Mouse (Mus musculus): ENCODE results near the gene Jup. TPM values are rescaled to one million over a fixed set of nuclear protein-coding genes. Genes with fewer than 3 reads are reported as not detected.

Gene Jup
- polyA plus RNA-seq, 1 experiment = 15.0 TPM

- no peak overlapping the region for H3K4me3 ChIP-seq (ENCODE audit: insufficient read depth, low read length)
- no peak for TF ChIP-seq CTCF (IDR thresholded peaks at IDR 0.05; ENCODE audit: low read depth, low read length)
- no peak for TF ChIP-seq POLR2A (IDR thresholded peaks at IDR 0.05; ENCODE audit: borderline replicate concordance, low read depth, low read length)
These were observed 29.3 kb upstream of the Jup start for GRCm38 (mm10) chr11:100426820-100427219.

GRCm38 (mm10) chr11:100425851-100426250, 28.3 kb upstream of the Jup start:
- Histone ChIP-seq H3K4me3 (ENCODE audit: insufficient read depth, low read length) (no peak overlapping the region), H3K4me1 (ENCODE audit: control insufficient read depth, insufficient read depth, low read length) (peaks cover 4% of the 10 kb centered on the region), H3K27ac (ENCODE audit: insufficient read depth, low read depth, low read length) (no peak overlapping the region)
- TF ChIP-seq CTCF (IDR thresholded peaks at IDR 0.05; ENCODE audit: low read depth, low read length) (no peak), POLR2A (IDR thresholded peaks at IDR 0.05; ENCODE audit: borderline replicate concordance, low read depth, low read length) (no peak)

More at GRCm38 (mm10) chr11:100426820-100427219, 29.3 kb upstream of the Jup start:
- Histone ChIP-seq H3K4me1 (ENCODE audit: control insufficient read depth, insufficient read depth, low read length) (peaks cover 4% of the 10 kb centered on the region), H3K27ac (ENCODE audit: insufficient read depth, low read depth, low read length) (no peak overlapping the region)

DNA sequence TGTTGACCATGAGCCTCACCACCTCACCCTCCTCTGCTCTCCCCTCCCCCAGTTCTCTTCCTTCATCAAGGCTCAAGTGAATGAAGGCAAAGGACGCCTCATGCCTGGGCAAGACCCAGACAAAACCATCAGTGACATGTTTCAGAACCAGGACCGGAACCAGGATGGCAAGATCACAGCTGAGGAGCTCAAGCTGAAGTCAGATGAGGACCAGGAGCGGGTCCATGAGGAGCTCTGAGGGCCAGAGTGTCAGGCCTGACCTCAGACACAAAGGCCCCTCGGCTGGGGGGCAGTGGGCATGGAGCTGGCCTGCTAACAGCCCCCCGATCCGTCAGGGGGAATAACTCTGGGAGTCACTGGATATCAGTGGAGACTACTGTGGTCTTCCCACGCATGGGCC, 26.3 kb upstream of the Jup start:
- H3K4me3 ChIP-seq (ENCODE audit: insufficient read depth, low read length) = no peak overlapping the region
- TF ChIP-seq CTCF (IDR thresholded peaks at IDR 0.05; ENCODE audit: low read depth, low read length) (no peak), POLR2A (IDR thresholded peaks at IDR 0.05; ENCODE audit: borderline replicate concordance, low read depth, low read length) (no peak)
- peaks cover 4% of the 10 kb centered on the region for H3K4me1 ChIP-seq (ENCODE audit: control insufficient read depth, insufficient read depth, low read length)
- no peak overlapping the region for H3K27ac ChIP-seq (ENCODE audit: insufficient read depth, low read depth, low read length)

DNA sequence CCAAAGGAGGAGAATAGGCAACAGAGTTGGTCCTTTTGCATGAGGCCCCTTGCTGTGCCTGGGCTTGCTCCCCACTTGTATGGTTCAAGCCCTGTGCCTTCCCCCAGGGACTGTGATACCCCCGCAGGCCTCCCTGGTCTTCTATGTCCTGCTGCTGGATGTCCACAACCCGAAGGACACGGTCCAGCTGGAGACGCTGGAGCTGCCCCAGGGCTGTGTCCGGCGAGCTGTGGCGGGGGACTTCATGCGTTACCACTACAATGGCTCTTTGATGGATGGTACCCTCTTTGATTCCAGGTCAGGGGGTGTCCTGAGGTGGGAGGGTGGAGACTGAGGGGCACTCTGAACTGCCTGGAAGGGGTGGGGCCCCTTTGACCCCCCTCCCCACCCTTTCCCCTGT, 24.0 kb upstream of the Jup start:
- TF ChIP-seq CTCF (IDR thresholded peaks at IDR 0.05; ENCODE audit: low read depth, low read length) (no peak), POLR2A (IDR thresholded peaks at IDR 0.05; ENCODE audit: borderline replicate concordance, low read depth, low read length) (no peak)
- H3K4me3 ChIP-seq (ENCODE audit: insufficient read depth, low read length) = no peak overlapping the region
- no peak overlapping the region for H3K27ac ChIP-seq (ENCODE audit: insufficient read depth, low read depth, low read length)
- H3K4me1 ChIP-seq (ENCODE audit: control insufficient read depth, insufficient read depth, low read length) = no peaks in the 10 kb centered on the region; the same call in 1 of the 2 replicates

- Histone ChIP-seq H3K4me1 (ENCODE audit: control insufficient read depth, insufficient read depth, low read length) (no peaks in the 10 kb centered on the region), H3K4me3 (ENCODE audit: insufficient read depth, low read length) (peak within 1 kb of the TSS; percentile 56), H3K27ac (ENCODE audit: insufficient read depth, low read depth, low read length) (no peak within 1 kb of the TSS)
- no peak for TF ChIP-seq POLR2A (IDR thresholded peaks at IDR 0.05; ENCODE audit: borderline replicate concordance, low read depth, low read length)
- TF ChIP-seq CTCF (IDR thresholded peaks at IDR 0.05; ENCODE audit: low read depth, low read length) = no peak
These were observed 17.6 kb upstream of the Jup start, which contains the start of gene Fkbp10 for GRCm38 (mm10) chr11:100414914-100415822. Gene Fkbp10, plus strand, starts transcription at chr11:100415697.

DNA sequence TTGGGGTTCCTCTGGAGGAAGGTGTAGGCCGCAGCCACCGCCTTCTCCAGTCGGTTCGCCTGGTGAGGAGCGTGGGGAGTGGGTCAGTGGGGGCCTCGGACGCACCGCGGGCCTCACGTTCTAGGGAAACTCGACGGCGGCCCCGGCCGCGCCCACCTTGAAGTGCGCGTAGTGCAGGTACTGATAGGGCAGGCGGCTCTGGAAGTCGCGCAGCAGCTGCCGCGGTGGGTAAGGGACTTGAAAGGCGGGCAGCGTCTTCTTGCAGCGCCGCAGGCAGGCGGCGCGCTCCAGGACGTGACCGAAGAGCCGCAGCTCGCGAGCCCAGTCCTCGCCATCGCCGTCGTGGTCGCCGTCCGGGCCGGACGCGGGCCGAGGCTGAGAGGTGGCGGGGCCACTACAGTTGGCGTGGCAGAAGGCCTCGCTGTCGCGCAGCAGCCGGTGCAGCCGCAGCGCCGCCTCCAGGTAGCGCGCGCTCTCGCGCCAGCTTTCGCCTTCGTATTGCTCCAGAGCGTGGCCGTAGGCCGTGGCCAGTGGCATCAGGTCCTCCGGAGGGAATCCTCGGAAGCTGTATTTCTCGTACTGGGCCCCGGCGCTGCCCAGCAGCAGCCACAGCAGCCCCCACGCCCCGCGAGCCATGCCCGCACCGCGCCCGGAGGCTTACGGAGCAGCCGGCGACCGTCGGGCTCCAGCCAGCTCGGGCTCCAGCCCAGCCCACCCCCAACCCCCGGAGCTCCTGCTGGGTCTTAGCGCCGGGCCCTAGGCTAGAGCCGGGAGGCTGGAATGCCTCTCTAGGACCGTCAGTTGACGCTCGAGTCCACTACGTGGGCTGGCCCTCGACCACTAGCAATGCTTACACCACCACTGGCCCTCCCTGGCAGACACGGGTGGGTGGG, 16.7 kb upstream of the Jup start, which contains the start of gene P3h4:
TSS of gene P3h4 (minus strand) at position 816 of the 893 bp plus-strand sequence.
- no peak within 1 kb of the TSS for H3K27ac ChIP-seq (ENCODE audit: insufficient read depth, low read depth, low read length)
- H3K4me3 ChIP-seq (ENCODE audit: insufficient read depth, low read length) = peak within 1 kb of the TSS; percentile 56
- no peak for TF ChIP-seq POLR2A (IDR thresholded peaks at IDR 0.05; ENCODE audit: borderline replicate concordance, low read depth, low read length)
- no peak for TF ChIP-seq CTCF (IDR thresholded peaks at IDR 0.05; ENCODE audit: low read depth, low read length)
- H3K4me1 ChIP-seq (ENCODE audit: control insufficient read depth, insufficient read depth, low read length) = no peaks in the 10 kb centered on the region

DNA sequence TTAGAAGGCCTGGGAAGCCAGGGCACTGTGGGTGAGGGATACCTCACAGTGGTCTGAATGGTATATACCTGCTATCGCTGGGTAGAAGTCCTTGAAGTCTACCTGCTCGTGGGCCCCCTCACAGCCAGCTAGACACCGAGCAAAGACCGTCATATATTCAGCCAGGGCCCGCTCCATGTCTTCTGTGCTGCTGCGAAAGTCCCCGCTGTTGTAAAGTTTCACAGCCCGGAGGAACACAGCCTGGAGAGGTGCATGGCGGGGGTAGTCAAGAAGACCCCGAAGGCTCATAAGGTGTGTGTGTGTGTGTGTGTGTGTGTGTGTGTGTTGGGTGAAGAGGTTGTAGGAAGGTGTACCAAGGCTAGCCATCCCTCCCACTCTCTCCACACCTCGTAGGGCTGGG, 16.0 kb upstream of the Jup start:
- no peaks in the 10 kb centered on the region for H3K4me1 ChIP-seq (ENCODE audit: control insufficient read depth, insufficient read depth, low read length)
- H3K4me3 ChIP-seq (ENCODE audit: insufficient read depth, low read length) = no peak overlapping the region
- H3K27ac ChIP-seq (ENCODE audit: insufficient read depth, low read depth, low read length) = no peak overlapping the region
- TF ChIP-seq POLR2A (IDR thresholded peaks at IDR 0.05; ENCODE audit: borderline replicate concordance, low read depth, low read length) = no peak

GRCm38 (mm10) chr11:100411736-100412135, 14.2 kb upstream of the Jup start:
- Histone ChIP-seq H3K4me1 (ENCODE audit: control insufficient read depth, insufficient read depth, low read length) (no peaks in the 10 kb centered on the region), H3K4me3 (ENCODE audit: insufficient read depth, low read length) (no peak overlapping the region), H3K27ac (ENCODE audit: insufficient read depth, low read depth, low read length) (no peak overlapping the region)
- no peak for TF ChIP-seq CTCF (IDR thresholded peaks at IDR 0.05; ENCODE audit: low read depth, low read length)
- TF ChIP-seq POLR2A (IDR thresholded peaks at IDR 0.05; ENCODE audit: borderline replicate concordance, low read depth, low read length) = no peak

GRCm38 (mm10) chr11:100409686-100410085, 12.1 kb upstream of the Jup start:
- Histone ChIP-seq H3K4me1 (ENCODE audit: control insufficient read depth, insufficient read depth, low read length) (no peaks in the 10 kb centered on the region), H3K4me3 (ENCODE audit: insufficient read depth, low read length) (no peak overlapping the region), H3K27ac (ENCODE audit: insufficient read depth, low read depth, low read length) (no peak overlapping the region)
- TF ChIP-seq CTCF (IDR thresholded peaks at IDR 0.05; ENCODE audit: low read depth, low read length) (no peak), POLR2A (IDR thresholded peaks at IDR 0.05; ENCODE audit: borderline replicate concordance, low read depth, low read length) (no peak)
